Mouse (Mus musculus) MEL (cell line): ENCODE results near the gene Paqr9. TPM values are rescaled to one million over a fixed set of nuclear protein-coding genes. Genes with fewer than 3 reads are reported as not detected.

Source experiments
- DNase-seq: peaks from one replicate; pipeline ENCODE4 v3.0.0; 2011; ENCODE audit warnings: low read depth, low spot score
- H3K27ac ChIP-seq: 2 replicates; pipeline ENCODE4 v1.5.1; 2012; ENCODE audit warnings: low read depth, mild to moderate bottlenecking, control low read depth, low read length, moderate library complexity; ENCODE audit not compliant: control insufficient read depth
- H3K27me3 ChIP-seq, 2 experiments: fragments of 150-350 bp in 1 of 2; sonication (generic) in 1 of 2; 2 replicates each; pipeline ENCODE4 v1.6.1; 2012; ENCODE audit warnings: low read length in 2 of 2, mild to moderate bottlenecking in 2 of 2, improper control_type of control experiment in 1 of 2, moderate library complexity in 1 of 2; ENCODE audit not compliant: insufficient read depth in 2 of 2, control insufficient read depth in 1 of 2
- H3K36me3 ChIP-seq, 2 experiments: 2 replicates each; pipeline ENCODE4 v1.6.1; 2012 to 2014; ENCODE audit warnings: low read length in 2 of 2, improper control_type of control experiment in 1 of 2, inconsistent platforms in 1 of 2, mild to moderate bottlenecking in 1 of 2; ENCODE audit not compliant: insufficient read depth in 2 of 2, control insufficient read depth in 1 of 2
- H3K4me1 ChIP-seq, 2 experiments: fragments of 150-350 bp in 1 of 2; sonication (generic) in 1 of 2; 2 replicates each; pipeline ENCODE4 v1.6.1; 2012; ENCODE audit warnings: low read length in 2 of 2, improper control_type of control experiment in 1 of 2, mild to moderate bottlenecking in 1 of 2; ENCODE audit not compliant: insufficient read depth in 2 of 2, control insufficient read depth in 1 of 2
- H3K4me3 ChIP-seq, 2 experiments: fragments of 150-350 bp in 1 of 2; sonication (generic) in 1 of 2; 2 replicates each; pipeline ENCODE4 v1.5.1; 2012; ENCODE audit warnings: low read depth in 2 of 2, low read length in 2 of 2, mild to moderate bottlenecking in 2 of 2, moderate library complexity in 2 of 2, control low read depth in 1 of 2, improper control_type of control experiment in 1 of 2; ENCODE audit not compliant: control insufficient read depth in 1 of 2, insufficient read depth in 1 of 2
- H3K79me2 ChIP-seq: 2 replicates; pipeline ENCODE4 v1.6.1; 2012; ENCODE audit warnings: mild to moderate bottlenecking, low read length, moderate library complexity; ENCODE audit not compliant: control insufficient read depth, poor library complexity, insufficient read depth
- H3K9ac ChIP-seq: 2 replicates; pipeline ENCODE4 v1.6.1; 2012; ENCODE audit warnings: low read depth, mild to moderate bottlenecking, control low read depth, low read length, moderate library complexity; ENCODE audit not compliant: control insufficient read depth, poor library complexity, severe bottlenecking
- H3K9me3 ChIP-seq: fragments of 150-350 bp; sonication (generic); replicated peaks from 2 replicates; pipeline ENCODE4 v1.6.1; 2012; ENCODE audit warnings: mild to moderate bottlenecking, low read length, improper control_type of control experiment, moderate library complexity; ENCODE audit not compliant: insufficient read depth
- BHLHE40 ChIP-seq: IDR thresholded peaks from 2 replicates; pipeline ENCODE4 v1.6.1; 2012; ENCODE audit warnings: low read depth, mild to moderate bottlenecking, inconsistent platforms, low read length, improper control_type of control experiment, borderline replicate concordance
- CHD1 ChIP-seq: IDR thresholded peaks from 2 replicates; pipeline ENCODE4 v1.6.1; 2012; ENCODE audit warnings: low read depth, mild to moderate bottlenecking, inconsistent platforms, low read length, improper control_type of control experiment
- CHD2 ChIP-seq: IDR thresholded peaks from 2 replicates; pipeline ENCODE4 v1.6.1; 2011; ENCODE audit warnings: low read length, improper control_type of control experiment
- E2F4 ChIP-seq: IDR thresholded peaks from 2 replicates; pipeline ENCODE4 v1.6.1; 2011; ENCODE audit warnings: low read depth, low read length, improper control_type of control experiment, borderline replicate concordance
- ELF1 ChIP-seq: IDR thresholded peaks from 2 replicates; pipeline ENCODE4 v1.6.1; 2014; ENCODE audit warnings: low read depth, mild to moderate bottlenecking, inconsistent platforms, low read length, improper control_type of control experiment, moderate library complexity
- EP300 ChIP-seq, 2 experiments: IDR thresholded peaks; 2 replicates each; pipeline ENCODE4 v1.6.1; 2011; ENCODE audit warnings: improper control_type of control experiment in 2 of 2, low read length in 2 of 2, low read depth in 1 of 2, mild to moderate bottlenecking in 1 of 2
- ETS1 ChIP-seq: IDR thresholded peaks from 2 replicates; pipeline ENCODE4 v1.6.1; 2012; ENCODE audit warnings: low read depth, mild to moderate bottlenecking, inconsistent platforms, low read length, improper control_type of control experiment, moderate library complexity
- HCFC1 ChIP-seq: IDR thresholded peaks from 2 replicates; pipeline ENCODE4 v1.6.1; 2012; ENCODE audit warnings: low read depth, mild to moderate bottlenecking, inconsistent platforms, low read length, improper control_type of control experiment, moderate library complexity
- JUND ChIP-seq: IDR thresholded peaks from 2 replicates; pipeline ENCODE4 v1.6.1; 2011; ENCODE audit warnings: low read depth, mild to moderate bottlenecking, improper control_type of control experiment, low read length
- MAFK ChIP-seq: IDR thresholded peaks from 2 replicates; pipeline ENCODE4 v1.6.1; 2011; ENCODE audit warnings: low read depth, mild to moderate bottlenecking, low read length, improper control_type of control experiment, borderline replicate concordance
- MAX ChIP-seq: IDR thresholded peaks from 2 replicates; pipeline ENCODE4 v1.6.1; 2011; ENCODE audit warnings: low read length, improper control_type of control experiment
- MEF2A ChIP-seq: IDR thresholded peaks from 2 replicates; pipeline ENCODE4 v1.6.1; 2014; ENCODE audit warnings: low read depth, mild to moderate bottlenecking, inconsistent platforms, low read length, improper control_type of control experiment; ENCODE audit not compliant: poor library complexity, insufficient replicate concordance, severe bottlenecking; ENCODE audit errors: extremely low read depth
- MXI1 ChIP-seq: IDR thresholded peaks from 2 replicates; pipeline ENCODE4 v1.6.1; 2011; ENCODE audit warnings: mild to moderate bottlenecking, low read depth, low read length, improper control_type of control experiment
- MYB ChIP-seq: IDR thresholded peaks from 2 replicates; pipeline ENCODE4 v1.6.1; 2011; ENCODE audit warnings: mild to moderate bottlenecking, low read depth, low read length, improper control_type of control experiment
- POLR2A ChIP-seq, 2 experiments: IDR thresholded peaks; 2 replicates each; pipeline ENCODE4 v1.6.1; 2011 to 2012; ENCODE audit warnings: low read length in 2 of 2, mild to moderate bottlenecking in 2 of 2, control low read depth in 1 of 2, improper control_type of control experiment in 1 of 2, low read depth in 1 of 2, moderate library complexity in 1 of 2; ENCODE audit not compliant: control insufficient read depth in 1 of 2, insufficient read depth in 1 of 2, poor library complexity in 1 of 2
- POLR2AphosphoS2 ChIP-seq: IDR thresholded peaks from 2 replicates; pipeline ENCODE4 v1.6.1; 2011; ENCODE audit warnings: low read length, improper control_type of control experiment
- RAD21 ChIP-seq: IDR thresholded peaks from 2 replicates; pipeline ENCODE4 v1.6.1; 2011; ENCODE audit warnings: mild to moderate bottlenecking, low read depth, low read length, improper control_type of control experiment
- RCOR1 ChIP-seq: IDR thresholded peaks from 2 replicates; pipeline ENCODE4 v1.6.1; 2012; ENCODE audit warnings: low read depth, mild to moderate bottlenecking, inconsistent platforms, low read length, improper control_type of control experiment
- TAL1 ChIP-seq: IDR thresholded peaks from 2 replicates; pipeline ENCODE4 v1.6.1; 2012; ENCODE audit warnings: mild to moderate bottlenecking, inconsistent platforms, low read length, moderate library complexity, mixed read lengths
- TBP ChIP-seq: IDR thresholded peaks from 2 replicates; pipeline ENCODE4 v1.8.0; 2011; ENCODE audit warnings: low read depth, low read length, improper control_type of control experiment
- TCF12 ChIP-seq: IDR thresholded peaks from 2 replicates; pipeline ENCODE4 v1.6.1; 2014; ENCODE audit warnings: low read depth, mild to moderate bottlenecking, inconsistent platforms, low read length, improper control_type of control experiment, moderate library complexity
- UBTF ChIP-seq: IDR thresholded peaks from 2 replicates; pipeline ENCODE4 v1.6.1; 2012; ENCODE audit warnings: low read depth, mild to moderate bottlenecking, inconsistent platforms, low read length, improper control_type of control experiment, moderate library complexity, borderline replicate concordance; ENCODE audit not compliant: insufficient read depth
- USF2 ChIP-seq, 2 experiments: IDR thresholded peaks; 2 replicates each; pipeline ENCODE4 v1.6.1; 2011 to 2012; ENCODE audit warnings: improper control_type of control experiment in 2 of 2, low read length in 2 of 2, borderline replicate concordance in 1 of 2, inconsistent platforms in 1 of 2, low read depth in 1 of 2, mild to moderate bottlenecking in 1 of 2; ENCODE audit not compliant: insufficient read depth in 1 of 2
- ZC3H11A ChIP-seq: IDR thresholded peaks from 2 replicates; pipeline ENCODE4 v1.6.1; 2012; ENCODE audit warnings: low read depth, mild to moderate bottlenecking, inconsistent platforms, low read length, improper control_type of control experiment
- ZKSCAN1 ChIP-seq: IDR thresholded peaks from 2 replicates; pipeline ENCODE4 v1.6.1; 2012; ENCODE audit warnings: low read depth, mild to moderate bottlenecking, inconsistent platforms, low read length, improper control_type of control experiment, moderate library complexity
- ZNF384 ChIP-seq: IDR thresholded peaks from 2 replicates; pipeline ENCODE4 v1.6.1; 2012; ENCODE audit warnings: low read depth, mild to moderate bottlenecking, inconsistent platforms, low read length, improper control_type of control experiment
- polyA plus RNA-seq, 2 experiments: library from polyadenylated mRNA; stranded (reverse) in 1 of 2; unstranded in 1 of 2; fragments of >175 nt in 1 of 2; fragments of >200 nt in 1 of 2; gene quantifications; 2 replicates each; pipeline versions ENCODE4 v1.2.1 to v1.2.4; 2012; ENCODE audit warnings: low replicate concordance in 2 of 2, low read depth in 1 of 2; ENCODE audit not compliant: insufficient read length in 2 of 2, insufficient read depth in 1 of 2, missing spikeins in 1 of 2
- total RNA-seq: library from RNA; depleted of rRNA; stranded (reverse); fragments of 300-350 nt; gene quantifications from 2 replicates; pipeline ENCODE4 v1.2.3, GENCODE M21; 2012

The Paqr9 gene
- total and polyA plus RNA-seq, 3 experiments = 18.0 to 46.0 (median 24.8) TPM

DNA sequence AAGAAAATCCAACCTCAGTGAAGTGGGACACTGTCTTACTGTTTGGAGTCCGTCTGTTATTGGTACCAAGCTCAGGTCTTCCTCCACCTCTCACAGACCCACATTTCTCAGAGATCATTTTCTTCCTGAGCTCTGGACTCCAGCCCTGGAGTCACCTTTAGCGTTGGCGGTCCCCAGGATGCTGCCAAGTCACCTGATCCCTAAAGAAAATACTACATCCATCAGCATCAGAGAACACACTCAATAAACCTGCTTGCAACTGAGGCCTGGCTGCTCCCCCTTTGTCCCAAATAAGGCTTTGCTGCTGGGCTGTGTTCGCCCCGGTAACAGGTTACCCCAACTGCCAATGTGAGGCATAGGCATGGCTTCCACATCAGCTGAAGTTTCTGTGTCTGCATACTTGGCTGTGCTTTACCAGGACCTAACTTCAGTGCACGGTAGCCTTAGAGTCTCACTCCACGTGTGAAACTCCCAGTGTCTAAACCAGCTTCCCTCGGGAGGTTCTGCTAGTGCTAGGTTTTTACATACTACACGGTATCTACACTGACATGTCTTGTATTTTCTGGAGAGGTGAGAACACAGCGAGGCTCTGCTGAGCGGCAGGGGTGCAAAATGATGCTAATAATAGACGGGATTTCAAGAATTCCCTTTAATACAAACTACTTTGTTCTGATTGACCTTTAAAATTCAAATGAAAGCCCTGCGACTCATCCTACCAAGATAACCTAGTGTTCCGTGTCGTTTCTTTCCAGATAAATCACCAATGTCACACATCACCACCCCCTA, 9.6 kb upstream of the Paqr9 start:
- no peak for TF ChIP-seq MAX
- no peak for TF ChIP-seq CHD2
- TF ChIP-seq EP300 (IDR thresholded peaks at IDR 0.05; ENCODE audit: low read depth in 1 of 2, low read length in 2 of 2) = no peak
- no peak for TF ChIP-seq ELF1
- TF ChIP-seq RAD21 = no peak
- TF ChIP-seq MXI1 = no peak
- TF ChIP-seq MYB = no peak
- TF ChIP-seq USF2 (IDR thresholded peaks at IDR 0.05; ENCODE audit: borderline replicate concordance in 1 of 2, insufficient read depth in 1 of 2, low read depth in 1 of 2, low read length in 2 of 2) = no peak
- no peak for TF ChIP-seq MEF2A
- TF ChIP-seq HCFC1 = no peak
- no peak for TF ChIP-seq ETS1
- H3K79me2 ChIP-seq = no peaks in the 10 kb centered on the region
- peak overlapping the region; percentile 93 for H3K27ac ChIP-seq
- no peak for DNase-seq
- peaks cover 32 to 53% of the 10 kb centered on the region in 2 experiments for H3K4me1 ChIP-seq
- H3K36me3 ChIP-seq = peaks cover 0 to 46% of the 10 kb centered on the region in 2 experiments; a peak in 2 of 4 replicates
- no peak overlapping the region for H3K9ac ChIP-seq
- no peak overlapping the region for H3K4me3 ChIP-seq
- H3K27me3 ChIP-seq = no peaks in the 10 kb centered on the region
- H3K9me3 ChIP-seq = no peaks in the 10 kb centered on the region

DNA sequence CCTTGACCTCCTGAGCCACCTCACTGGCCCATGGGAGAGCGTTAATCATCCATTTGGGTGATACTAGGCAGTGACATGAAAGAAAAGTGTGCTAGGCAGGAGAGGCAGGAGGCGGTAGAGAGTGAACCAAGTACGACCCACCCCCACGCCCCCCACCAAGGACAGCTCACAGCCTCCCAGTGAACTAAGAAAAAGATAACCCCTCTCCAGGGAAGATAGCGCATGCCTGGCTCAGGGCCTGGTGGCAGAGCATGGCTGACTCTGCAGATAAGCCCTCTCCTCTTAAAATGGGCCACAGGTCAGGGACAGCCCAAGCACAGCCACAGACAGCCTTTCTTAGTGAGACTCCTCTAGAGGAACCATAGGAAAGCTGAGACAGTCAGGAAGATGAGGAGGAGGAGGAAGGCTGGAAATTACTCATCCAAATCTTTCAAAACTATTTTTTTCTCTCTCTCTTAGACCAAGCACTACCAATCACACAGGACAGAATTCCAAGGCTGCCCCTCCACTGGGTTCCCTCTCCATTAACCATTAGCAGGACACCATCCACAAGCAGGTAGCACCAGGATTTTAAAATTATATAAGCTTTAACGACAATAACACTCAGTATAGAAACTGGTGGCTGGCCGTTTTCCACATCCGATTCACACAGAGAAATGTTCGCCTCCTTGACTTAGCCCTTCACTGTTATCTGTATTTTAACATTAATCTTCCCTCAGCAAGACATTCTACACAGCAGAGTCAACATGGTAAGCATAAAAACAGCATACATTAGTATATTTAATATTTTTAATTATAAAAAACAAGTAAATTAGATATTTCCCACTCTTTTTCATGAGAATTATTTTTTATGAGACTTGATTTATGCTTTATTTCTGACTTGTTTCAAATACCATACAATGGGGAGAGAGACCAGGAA, 8.3 kb upstream of the Paqr9 start:
- H3K27me3 ChIP-seq = no peaks in the 10 kb centered on the region
- H3K79me2 ChIP-seq = no peaks in the 10 kb centered on the region; the same call in 1 of the 2 replicates
- H3K27ac ChIP-seq = peak overlapping the region; percentile 96
- H3K4me3 ChIP-seq = peak overlapping the region; percentile 9 to 43; a peak in 3 of 4 replicates
- peaks cover 0 to 55% of the 10 kb centered on the region in 2 experiments; a peak in 2 of 4 replicates for H3K36me3 ChIP-seq
- peaks cover 37 to 63% of the 10 kb centered on the region in 2 experiments for H3K4me1 ChIP-seq
- no peaks in the 10 kb centered on the region for H3K9me3 ChIP-seq
- DNase-seq = peak; percentile 83
- H3K9ac ChIP-seq = peak overlapping the region; percentile 63
- TF ChIP-seq TBP (peak; percentile 51; the same call in 1 of the 2 replicates), POLR2A (IDR thresholded peaks at IDR 0.05; ENCODE audit: control insufficient read depth in 1 of 2, insufficient read depth in 1 of 2, low read depth in 1 of 2, low read length in 2 of 2, poor library complexity in 1 of 2) (peak; percentile 47 to 52; a peak in 2 of 4 replicates), UBTF (no peak), CHD1 (peak; percentile 98), ZC3H11A (no peak), RCOR1 (peak; percentile 80), POLR2AphosphoS2 (no peak), HCFC1 (no peak; the same call in 1 of the 2 replicates), BHLHE40 (no peak), ZNF384 (no peak), TCF12 (peak; percentile 94), E2F4 (no peak), TAL1 (peak; percentile 79), ELF1 (no peak), EP300 (IDR thresholded peaks at IDR 0.05; ENCODE audit: low read depth in 1 of 2, low read length in 2 of 2) (peak; percentile 91 to 92), ZKSCAN1 (no peak), MAFK (0 out of 2 replicates have a peak, but pooled peaks have one; percentile 63), MAX (peak; percentile 64; the same call in 1 of the 2 replicates), JUND (0 out of 2 replicates have a peak, but pooled peaks have one; percentile 44), ETS1 (peak; percentile 86)
